Mouse (Mus musculus) ES-Bruce4 (cell line): ENCODE data around the gene Glmn. TPM values are rescaled to one million over a fixed set of nuclear protein-coding genes. Genes with fewer than 3 reads are reported as not detected.
A peak's percentile ranks its signal among the peaks of the same experiment; 100 is the strongest.

ENCODE experiments used
- H3K27ac ChIP-seq: 2 replicates; pipeline ENCODE4 v1.5.1; 2012; ENCODE audit warnings: low read length, inconsistent platforms; ENCODE audit not compliant: insufficient read depth
- H3K27me3 ChIP-seq: 2 replicates; pipeline ENCODE4 v1.6.1; 2012; ENCODE audit warnings: mild to moderate bottlenecking, low read length, inconsistent platforms; ENCODE audit not compliant: control insufficient read depth, poor library complexity, insufficient read depth, severe bottlenecking
- H3K36me3 ChIP-seq: 2 replicates; pipeline ENCODE4 v1.6.1; 2012; ENCODE audit warnings: inconsistent platforms, mild to moderate bottlenecking, low read length, moderate library complexity; ENCODE audit not compliant: control insufficient read depth, poor library complexity, insufficient read depth, severe bottlenecking
- H3K4me1 ChIP-seq: one replicate; pipeline ENCODE4 v1.8.1; 2011; ENCODE audit warnings: low read length; ENCODE audit not compliant: control insufficient read depth, insufficient read depth
- H3K4me3 ChIP-seq: 2 replicates; pipeline ENCODE4 v1.5.1; 2011; ENCODE audit warnings: low read depth, mild to moderate bottlenecking, low read length
- H3K9ac ChIP-seq: 2 replicates; pipeline ENCODE4 v1.6.1; 2012; ENCODE audit warnings: low read depth, mild to moderate bottlenecking, inconsistent platforms; ENCODE audit not compliant: poor library complexity, severe bottlenecking
- H3K9me3 ChIP-seq: replicated peaks from 2 replicates; pipeline ENCODE4 v1.6.1; 2012; ENCODE audit warnings: mild to moderate bottlenecking, low read length, inconsistent platforms; ENCODE audit not compliant: control insufficient read depth, poor library complexity, insufficient read depth, severe bottlenecking
- CTCF ChIP-seq: IDR thresholded peaks from one replicate; pipeline ENCODE4 v1.8.1; 2011; ENCODE audit warnings: low read depth, low read length
- EP300 ChIP-seq: IDR thresholded peaks from 2 replicates; pipeline ENCODE4 v1.6.1; 2011; ENCODE audit warnings: low read depth, low read length; ENCODE audit not compliant: insufficient read depth
- POLR2A ChIP-seq: IDR thresholded peaks from one replicate; pipeline ENCODE4 v1.8.1; 2011; ENCODE audit warnings: low read length; ENCODE audit not compliant: insufficient read depth
- polyA plus RNA-seq: library from polyadenylated mRNA; stranded (reverse); fragments of >200 nt; gene quantifications from 2 replicates; pipeline ENCODE4 v1.2.4, GENCODE M21; 2011; ENCODE audit warnings: low read depth; ENCODE audit not compliant: missing spikeins, insufficient read depth, insufficient read length

The Glmn gene
- 27.4 and 29.0 TPM in 2 replicates for polyA plus RNA-seq

DNA sequence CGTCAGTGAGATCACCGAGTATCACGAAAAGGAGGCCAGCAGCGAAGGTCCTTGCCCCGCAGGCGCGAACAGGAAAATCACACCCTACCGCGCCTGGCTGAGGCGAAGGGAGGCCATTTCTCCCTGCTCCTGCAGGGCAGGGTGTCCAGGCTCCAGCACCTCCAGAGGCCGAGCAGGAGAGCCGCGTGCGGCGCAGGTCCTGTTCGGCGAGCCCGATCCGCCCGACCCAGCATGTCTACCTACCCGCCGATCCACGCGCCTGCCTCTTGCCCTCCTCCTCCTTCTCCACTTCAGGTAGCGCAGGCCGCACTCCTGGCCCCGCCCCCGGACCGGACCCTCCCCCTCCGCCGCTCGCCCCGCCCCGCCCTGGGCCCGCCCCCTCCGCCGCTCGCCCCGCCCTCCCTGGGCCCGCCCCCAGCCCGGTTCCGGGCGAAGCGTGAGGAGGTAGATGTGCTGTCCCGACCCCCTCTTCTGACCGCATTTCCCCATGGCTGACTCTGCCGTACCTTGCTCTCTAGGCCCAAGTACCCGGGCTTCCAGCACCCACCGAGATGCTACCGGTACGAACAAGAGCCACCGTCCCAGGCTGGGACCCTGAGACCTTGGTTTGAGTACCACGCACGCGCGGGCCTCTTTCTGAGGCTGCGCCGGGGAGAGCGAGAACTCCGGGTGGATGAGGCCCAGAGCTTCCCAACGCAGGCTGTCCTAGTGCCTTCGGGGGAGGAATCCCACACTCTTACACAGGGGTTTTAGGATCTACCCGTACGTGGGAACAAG, at the start of gene Glmn, which contains the start of gene Rpap2:
Gene Glmn (minus strand): TSS at position 588 of the 777 bp plus-strand sequence.
Gene Rpap2 (plus strand): TSS at position 73 of the 777 bp plus-strand sequence.
- TF ChIP-seq EP300 = no peak
- TF ChIP-seq POLR2A = peak; percentile 91
- Histone ChIP-seq H3K36me3 (peaks cover 10% of the 10 kb centered on the region; the same call in 1 of the 2 replicates), H3K4me1 (peaks cover 2% of the 10 kb centered on the region), H3K27ac (peak within 1 kb of the TSS; percentile 15; the same call in 1 of the 2 replicates), H3K9ac (peak within 1 kb of the TSS; percentile 83), H3K4me3 (peak within 1 kb of the TSS; percentile 99), H3K9me3 (no peaks in the 10 kb centered on the region), H3K27me3 (no peaks in the 10 kb centered on the region)

DNA sequence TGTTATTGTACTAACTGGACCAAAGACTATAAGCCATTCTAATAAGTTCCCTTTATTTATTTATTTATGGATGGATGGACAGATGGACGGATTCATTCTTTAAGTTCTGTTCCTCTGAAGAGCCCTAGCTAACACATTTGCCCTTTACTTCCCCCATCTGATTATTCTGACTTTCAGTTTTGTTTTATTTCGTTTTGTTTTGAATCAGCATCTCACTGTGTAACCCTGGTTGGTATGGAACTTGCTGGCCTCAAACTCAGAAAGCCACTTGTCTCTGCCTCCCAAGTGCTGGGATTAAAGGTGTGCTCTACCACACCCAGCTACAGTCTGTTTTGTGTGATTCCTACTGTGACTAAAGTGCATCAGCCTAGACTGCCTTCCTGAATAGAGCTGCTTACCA, 48.2 kb upstream of the Glmn start:
- Histone ChIP-seq H3K36me3 (peaks cover 2% of the 10 kb centered on the region), H3K27ac (no peak overlapping the region), H3K27me3 (no peaks in the 10 kb centered on the region), H3K4me1 (no peaks in the 10 kb centered on the region), H3K9ac (no peak overlapping the region), H3K9me3 (no peaks in the 10 kb centered on the region), H3K4me3 (no peak overlapping the region)
- no peak for TF ChIP-seq POLR2A
- TF ChIP-seq CTCF = no peak
- TF ChIP-seq EP300 = no peak

DNA sequence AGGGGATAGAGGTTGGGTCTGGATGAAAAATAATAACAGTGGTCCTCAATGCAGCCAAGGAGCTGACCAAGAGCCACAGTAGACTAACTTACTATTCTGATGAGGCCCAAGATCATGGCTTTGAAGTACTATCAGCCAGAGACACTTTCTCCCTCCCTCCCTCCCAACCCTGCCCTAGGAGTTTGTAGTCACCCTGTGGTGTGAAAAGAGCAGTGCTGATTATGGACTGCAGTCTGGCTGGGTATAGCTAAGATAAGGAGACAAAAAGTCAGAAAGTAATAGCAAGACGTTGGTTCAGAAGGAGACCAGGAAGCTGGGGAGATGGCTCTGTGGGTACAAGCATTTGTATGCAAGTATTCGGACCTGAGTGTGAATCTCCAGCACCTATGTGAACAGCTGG, 46.9 kb upstream of the Glmn start:
- H3K4me3 ChIP-seq = no peak overlapping the region
- H3K4me1 ChIP-seq = no peaks in the 10 kb centered on the region
- TF ChIP-seq POLR2A (no peak), EP300 (no peak), CTCF (no peak)
- H3K27me3 ChIP-seq = no peaks in the 10 kb centered on the region
- no peak overlapping the region for H3K9ac ChIP-seq
- peaks cover 2% of the 10 kb centered on the region for H3K36me3 ChIP-seq
- H3K9me3 ChIP-seq = no peaks in the 10 kb centered on the region
- no peak overlapping the region for H3K27ac ChIP-seq

DNA sequence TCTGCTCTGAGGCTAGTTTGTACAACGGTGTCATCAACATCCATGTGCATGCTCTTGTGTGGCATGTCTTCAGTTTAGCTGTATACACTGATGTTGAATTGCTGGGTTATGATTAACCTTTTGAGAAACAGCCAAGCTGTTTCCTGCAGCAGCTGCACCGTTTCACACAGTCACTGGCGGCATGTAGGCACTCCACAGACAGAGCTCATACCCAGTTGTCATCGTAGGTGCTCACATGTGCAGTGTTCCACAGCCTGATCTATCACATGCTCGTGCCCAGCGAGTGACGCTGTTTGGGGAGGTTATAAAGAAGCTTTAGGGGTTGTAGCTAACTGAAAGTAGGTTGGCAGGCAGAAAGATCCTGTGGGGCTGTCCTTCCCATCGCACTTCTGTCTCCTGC, 40.7 kb upstream of the Glmn start:
- no peak overlapping the region for H3K27ac ChIP-seq
- no peaks in the 10 kb centered on the region for H3K9me3 ChIP-seq
- no peak overlapping the region for H3K4me3 ChIP-seq
- no peaks in the 10 kb centered on the region for H3K27me3 ChIP-seq
- H3K9ac ChIP-seq = no peak overlapping the region
- TF ChIP-seq CTCF (no peak), POLR2A (no peak), EP300 (no peak)
- no peaks in the 10 kb centered on the region for H3K4me1 ChIP-seq
- peaks cover 7% of the 10 kb centered on the region for H3K36me3 ChIP-seq

DNA sequence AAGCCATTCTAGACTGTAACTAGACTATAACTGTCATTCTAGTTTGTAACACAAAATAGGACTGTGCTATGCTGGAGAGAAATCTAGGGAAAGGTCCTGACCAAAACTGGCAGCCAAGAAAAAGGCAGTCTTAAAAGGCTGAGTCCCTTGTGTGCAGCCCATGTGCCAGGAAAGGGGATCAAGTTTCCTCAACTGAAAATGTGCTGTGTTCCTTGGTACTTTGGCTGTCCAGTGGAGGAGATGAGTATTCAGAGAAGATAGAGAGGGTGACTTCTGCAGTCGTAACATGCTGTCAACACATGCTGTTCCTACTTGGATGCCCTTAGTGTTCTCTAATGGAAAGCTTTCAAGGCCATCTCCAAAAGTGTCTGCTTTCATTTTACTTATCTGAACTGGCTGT, 39.4 kb upstream of the Glmn start:
- Histone ChIP-seq H3K4me3 (no peak overlapping the region), H3K9ac (no peak overlapping the region), H3K36me3 (peaks cover 5% of the 10 kb centered on the region; the same call in 1 of the 2 replicates), H3K9me3 (no peaks in the 10 kb centered on the region), H3K27ac (no peak overlapping the region), H3K4me1 (no peaks in the 10 kb centered on the region), H3K27me3 (no peaks in the 10 kb centered on the region)
- no peak for TF ChIP-seq CTCF
- no peak for TF ChIP-seq EP300
- TF ChIP-seq POLR2A = no peak

DNA sequence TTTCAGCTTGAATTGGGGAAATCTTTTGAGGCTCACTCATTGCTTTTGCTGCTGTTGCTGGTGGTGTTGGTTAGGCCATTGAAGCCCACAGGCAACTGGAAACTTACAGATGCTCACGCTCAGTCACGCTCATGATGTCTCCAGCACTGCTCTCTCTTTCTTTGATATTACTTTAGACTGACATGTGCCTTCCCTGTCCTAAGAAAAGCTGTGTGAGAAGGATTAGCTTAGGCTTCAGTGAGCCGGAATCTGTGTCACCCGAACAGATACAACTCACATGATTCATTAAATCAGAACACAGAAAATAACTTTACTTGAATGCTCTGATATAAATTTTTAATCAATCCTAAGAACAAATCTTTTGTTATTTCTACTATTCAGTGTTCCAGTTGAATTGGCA, 36.0 kb upstream of the Glmn start:
- no peaks in the 10 kb centered on the region for H3K27me3 ChIP-seq
- no peak overlapping the region for H3K9ac ChIP-seq
- no peak for TF ChIP-seq CTCF
- no peak for TF ChIP-seq EP300
- H3K9me3 ChIP-seq = no peaks in the 10 kb centered on the region
- no peaks in the 10 kb centered on the region for H3K4me1 ChIP-seq
- H3K27ac ChIP-seq = no peak overlapping the region
- no peak overlapping the region for H3K4me3 ChIP-seq
- H3K36me3 ChIP-seq = peaks cover 2% of the 10 kb centered on the region; the same call in 1 of the 2 replicates
